Comparison of ENCODE assay signal across 8 mouse cellular contexts in the genomic region with DNA sequence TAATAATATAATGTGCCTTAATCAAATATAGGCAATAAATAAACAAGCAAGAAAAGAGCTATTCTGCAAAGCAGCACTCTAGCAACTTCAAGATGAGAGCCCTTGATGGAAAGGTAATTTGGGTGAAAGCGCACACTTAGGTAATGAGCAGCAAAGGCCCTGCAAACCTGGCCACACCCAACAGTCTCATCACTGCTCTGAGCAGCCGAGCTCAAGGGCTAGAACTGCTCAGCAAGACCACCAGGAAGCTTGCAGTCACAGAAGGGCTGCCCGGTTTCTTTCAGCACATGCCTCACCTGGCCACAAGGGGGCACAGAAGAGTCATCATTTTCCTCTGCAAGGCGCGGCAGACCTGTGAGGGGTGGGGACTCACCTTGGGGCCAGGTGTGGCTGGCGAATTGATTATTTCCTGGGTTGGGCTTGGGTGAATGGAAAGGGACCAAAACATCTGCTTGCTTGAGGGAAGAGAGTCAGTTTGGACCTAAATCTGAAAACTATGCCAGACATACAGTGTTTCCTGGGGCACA.
DNase-seq lines count a peak whose midpoint lies in the region; ATAC-seq lines count a peak whose summit lies in the region.

No protein-coding gene starts in this region.

- peak; percentile 11 for DNase-seq in adrenal gland, adult 8-10 months
- DNase-seq in adrenal gland, adult 2 months: no peak
- DNase-seq in midbrain, embryonic 11.5 days (ENCODE audit: low spot score, missing footprints): no peak
- DNase-seq in cerebellum, postnatal 25 days: peak; percentile 89 to 90
- DNase-seq in limb, embryonic 10.5 days (ENCODE audit: low spot score): peak; percentile 74
- no peak for DNase-seq in spleen, adult 18-20 months

- no peak overlapping the region for H3K4me3 ChIP-seq in midbrain, embryonic 13.5 days (replicated peaks)
- no peak overlapping the region for H3K4me3 ChIP-seq in midbrain, embryonic 11.5 days (ENCODE audit: low read depth, low read length)
- H3K4me3 ChIP-seq in limb, embryonic 10.5 days: no peak overlapping the region

- H3K27me3 ChIP-seq in midbrain, embryonic 13.5 days: peaks cover 29% of the 10 kb centered on the region
- no peaks in the 10 kb centered on the region for H3K27me3 ChIP-seq in midbrain, embryonic 11.5 days (ENCODE audit: control insufficient read depth, insufficient read depth, low read length)
- peaks cover 30% of the 10 kb centered on the region for H3K27me3 ChIP-seq in limb, embryonic 10.5 days (ENCODE audit: low read depth, poor library complexity, severe bottlenecking)

- WGBS in midbrain, embryonic 13.5 days: 21% methylated on average over 6 of the region's 6 CpGs
- WGBS in midbrain, embryonic 11.5 days: 19% methylated on average over 6 of the region's 6 CpGs
- WGBS in limb, embryonic 10.5 days: 15% methylated on average over 6 of the region's 6 CpGs

- no peaks in the 10 kb centered on the region for H3K36me3 ChIP-seq in midbrain, embryonic 13.5 days
- no peaks in the 10 kb centered on the region for H3K36me3 ChIP-seq in midbrain, embryonic 11.5 days (ENCODE audit: control insufficient read depth, insufficient read depth, low read length)
- no peaks in the 10 kb centered on the region for H3K36me3 ChIP-seq in limb, embryonic 10.5 days

- no peak overlapping the region for H3K27ac ChIP-seq in midbrain, embryonic 13.5 days
- H3K27ac ChIP-seq in midbrain, embryonic 11.5 days (ENCODE audit: low read depth, low read length): no peak overlapping the region
- no peak overlapping the region for H3K27ac ChIP-seq in limb, embryonic 10.5 days

- no peak overlapping the region for H3K9ac ChIP-seq in midbrain, embryonic 13.5 days (replicated peaks)
- no peak overlapping the region for H3K9ac ChIP-seq in midbrain, embryonic 11.5 days (ENCODE audit: low read length)

- peaks cover 25% of the 10 kb centered on the region for H3K4me1 ChIP-seq in midbrain, embryonic 13.5 days (replicated peaks)
- H3K4me1 ChIP-seq in midbrain, embryonic 11.5 days (ENCODE audit: control insufficient read depth, insufficient read depth, low read length): no peaks in the 10 kb centered on the region; the same call in 1 of the 2 replicates
- peaks cover 44% of the 10 kb centered on the region for H3K4me1 ChIP-seq in limb, embryonic 10.5 days

- ATAC-seq in midbrain, embryonic 13.5 days: 0 out of 2 replicates have a peak, but pooled peaks have one; percentile 35
- no peak for ATAC-seq in midbrain, embryonic 11.5 days (ENCODE audit: low FRiP score)
- ATAC-seq in erythroblast, adult 5-6 weeks (replicated peaks; ENCODE audit: low FRiP score, poor library complexity, severe bottlenecking): no peak

- no peak overlapping the region for H3K4me2 ChIP-seq in midbrain, embryonic 13.5 days (replicated peaks)
- no peak overlapping the region for H3K4me2 ChIP-seq in midbrain, embryonic 11.5 days

- no peaks in the 10 kb centered on the region for H3K9me3 ChIP-seq in midbrain, embryonic 13.5 days
- H3K9me3 ChIP-seq in midbrain, embryonic 11.5 days (ENCODE audit: control insufficient read depth, low read length): no peaks in the 10 kb centered on the region
- no peaks in the 10 kb centered on the region for H3K9me3 ChIP-seq in limb, embryonic 10.5 days (replicated peaks)

Comparison
In these comparisons a context has a peak if more than half of its experiments do, and no peak if none do; other contexts are left out.
1. DNase-seq: peak in adrenal gland, adult 8-10 months (single experiment), cerebellum, postnatal 25 days (2 of 2) and limb, embryonic 10.5 days (single experiment); none in adrenal gland, adult 2 months (single experiment), midbrain, embryonic 11.5 days (single experiment) and spleen, adult 18-20 months (0 of 2).